Mouse (Mus musculus): ENCODE measurements around the gene Usp6nl.

The Usp6nl gene

DNA sequence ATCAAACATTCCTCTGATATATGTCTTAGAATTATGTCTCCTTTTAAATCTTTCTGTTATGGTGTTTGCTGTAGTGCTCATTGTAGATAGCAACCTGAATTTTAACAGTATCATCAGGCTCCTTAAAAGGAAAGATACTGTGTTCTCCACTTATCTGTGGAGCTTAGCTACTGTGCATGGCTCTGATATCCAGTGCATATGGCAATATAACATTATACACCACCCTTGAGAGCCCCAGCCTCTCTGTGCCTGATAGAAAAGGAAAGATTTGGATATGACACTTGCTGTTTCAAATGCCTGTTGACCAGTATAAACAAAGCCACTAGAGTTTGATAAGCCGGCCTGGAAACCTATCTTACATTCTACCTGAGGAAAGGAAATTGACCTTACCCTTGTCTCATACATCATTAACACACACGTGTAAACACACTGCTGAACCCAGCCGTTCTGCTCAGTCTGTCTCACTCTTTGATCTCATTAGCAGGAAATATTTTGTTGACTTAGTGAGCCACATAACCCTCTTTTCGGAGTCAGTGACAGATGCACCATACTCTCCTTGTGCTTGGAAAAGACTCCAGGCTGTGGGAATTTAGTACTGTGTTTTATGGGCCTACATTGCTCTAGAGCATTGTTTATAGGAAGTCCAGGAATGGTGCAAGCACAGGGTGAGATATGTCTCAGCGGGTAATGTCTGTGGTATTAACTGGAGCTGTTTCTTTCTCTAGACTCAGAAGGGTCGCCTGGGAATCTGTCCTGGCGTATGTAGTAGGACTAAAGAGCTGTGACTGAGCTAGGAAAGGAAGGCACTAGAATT, 9.1 kb downstream of the Usp6nl start:
- DNase-seq (ENCODE audit: low spot score in 2 of 2), result no peak

DNA sequence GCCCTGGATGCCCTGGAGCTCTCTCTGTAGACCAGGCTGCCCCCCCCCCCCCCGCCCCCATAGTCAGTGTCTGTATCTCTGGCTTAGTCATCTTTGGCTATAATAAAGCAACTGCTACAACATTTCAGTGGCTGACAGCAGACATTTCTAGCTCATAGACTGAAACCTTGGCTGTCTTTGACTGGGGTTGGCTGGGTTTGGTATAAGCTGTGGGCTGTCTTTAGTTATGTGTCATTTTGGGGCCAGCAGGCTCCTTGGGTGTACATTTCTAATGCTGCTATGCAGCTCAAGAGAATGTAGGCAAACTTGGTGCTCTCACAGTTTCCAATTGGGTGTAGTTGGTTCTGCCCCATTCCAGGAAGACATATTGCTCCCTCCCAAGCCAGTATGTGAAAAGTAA, 11.1 kb downstream of the Usp6nl start:
- DNase-seq (ENCODE audit: low spot score in 2 of 2), result no peak

DNA sequence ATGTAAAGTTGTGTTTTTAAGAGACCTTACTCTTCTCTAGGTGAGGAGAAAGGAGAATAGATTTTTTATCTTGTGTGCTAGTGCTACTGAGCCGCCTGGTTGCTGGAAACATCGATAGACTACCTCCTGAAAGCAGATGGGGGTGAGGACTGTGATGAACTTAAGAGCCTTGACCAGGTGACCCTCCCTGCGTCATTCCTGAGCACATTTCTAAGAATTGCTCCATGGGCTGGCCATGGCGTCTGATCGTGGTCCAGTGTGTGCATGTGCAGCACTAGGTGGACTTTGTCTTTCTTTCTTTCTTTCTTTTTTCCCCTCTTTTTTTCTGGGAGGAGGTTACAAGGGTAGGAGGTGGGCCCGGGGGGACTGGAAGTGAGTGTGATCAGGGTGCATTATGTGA, 11.5 kb downstream of the Usp6nl start:
- DNase-seq (ENCODE audit: low spot score in 2 of 2), result no peak

GRCm38 (mm10) chr2:6335032-6335735, 12.7 kb downstream of the Usp6nl start:
- no peak for DNase-seq (ENCODE audit: low spot score in 2 of 2)

- DNase-seq (ENCODE audit: low spot score in 2 of 2), result no peak
Observed at GRCm38 (mm10) chr2:6336013-6336412, 13.5 kb downstream of the Usp6nl start.

GRCm38 (mm10) chr2:6336649-6337048, 14.2 kb downstream of the Usp6nl start:
- no peak for DNase-seq (ENCODE audit: low spot score in 2 of 2)

DNA sequence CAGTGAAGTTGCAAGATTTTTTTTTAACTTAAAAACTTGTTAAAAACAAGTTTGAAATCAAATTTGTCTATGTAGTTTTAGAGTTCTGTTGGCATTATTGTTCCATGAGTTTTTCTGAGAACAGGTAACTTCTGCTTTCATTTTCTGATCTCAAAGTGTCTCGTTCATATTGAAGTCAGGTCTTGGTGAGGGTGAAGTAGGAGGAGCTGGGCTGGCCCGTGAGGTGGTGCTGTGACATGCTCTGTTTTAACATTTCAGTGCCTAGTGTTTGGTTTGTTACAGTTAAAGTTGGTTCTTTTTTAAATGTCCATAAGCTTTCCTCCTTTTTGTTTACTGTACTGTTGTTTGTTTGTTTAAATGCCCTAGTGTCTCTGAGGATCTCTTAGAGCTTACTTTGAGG, 15.0 kb downstream of the Usp6nl start:
- no peak for DNase-seq (ENCODE audit: low spot score in 2 of 2)

GRCm38 (mm10) chr2:6338031-6338629, 15.7 kb downstream of the Usp6nl start:
- no peak for DNase-seq (ENCODE audit: low spot score in 2 of 2)

- DNase-seq (ENCODE audit: low spot score in 2 of 2), result no peak
Observed at GRCm38 (mm10) chr2:6340439-6340838, 18.0 kb downstream of the Usp6nl start.

DNA sequence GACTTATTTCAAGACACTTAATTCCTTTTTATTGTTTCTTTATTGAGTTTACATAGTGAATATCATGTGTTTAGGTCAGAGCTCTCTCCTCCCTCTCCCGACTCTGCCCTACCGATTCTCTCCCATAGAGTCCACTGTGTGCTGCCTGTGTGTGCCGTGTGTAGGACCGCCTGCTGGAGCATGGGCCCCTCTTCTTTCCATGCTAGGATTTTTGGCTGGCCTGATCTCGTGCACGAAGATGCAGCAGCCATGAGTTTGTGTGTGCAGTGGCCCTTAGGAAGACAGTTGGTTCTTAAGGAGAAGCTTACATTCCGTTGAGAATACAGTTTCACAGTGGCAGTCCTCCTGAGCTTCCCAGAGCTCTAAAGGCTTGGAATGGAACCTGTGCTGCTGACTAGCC, 19.0 kb downstream of the Usp6nl start:
- DNase-seq (ENCODE audit: low spot score in 2 of 2), result no peak

DNA sequence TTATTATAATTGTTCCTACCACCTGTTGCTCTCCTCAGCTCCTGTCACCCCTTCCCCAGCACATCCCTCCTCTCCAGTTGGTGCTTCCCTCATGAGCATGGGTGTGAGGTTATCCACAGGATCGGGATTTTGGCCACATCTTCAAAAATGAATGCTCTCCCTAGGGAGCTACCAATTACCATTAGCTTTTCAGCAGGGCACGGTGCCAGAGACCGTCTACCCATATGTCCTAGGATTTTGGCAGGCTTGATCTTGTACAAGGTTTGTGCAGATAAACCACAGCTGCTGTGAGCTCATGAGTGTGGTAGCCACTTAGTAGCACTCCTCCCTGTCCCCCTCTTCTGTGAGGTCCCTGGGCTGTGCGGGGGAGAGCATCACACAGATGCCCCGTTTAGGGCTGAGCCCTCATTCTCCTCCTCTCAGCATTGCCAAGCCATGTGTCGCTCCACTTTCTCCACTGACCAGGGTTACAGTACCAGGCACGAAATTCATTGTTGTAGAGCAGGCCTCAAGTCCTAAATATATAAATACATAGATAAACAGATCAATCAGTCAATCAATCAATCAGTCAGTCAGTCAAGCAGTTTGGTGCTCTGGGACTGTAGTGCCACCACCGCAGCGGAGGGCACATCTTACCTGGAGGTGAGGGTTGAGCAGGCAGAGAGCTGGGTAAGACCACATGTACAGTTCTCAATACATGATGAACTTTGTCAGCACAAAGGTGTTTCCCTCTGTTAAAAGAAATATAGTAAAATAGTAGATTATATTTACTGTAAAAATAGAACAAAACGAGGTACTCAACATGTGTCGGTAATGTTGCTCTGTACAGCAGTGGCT, 27.0 kb downstream of the Usp6nl start:
- no peak for DNase-seq (ENCODE audit: low spot score in 2 of 2)

- DNase-seq (ENCODE audit: low spot score in 2 of 2), result no peak
Observed at GRCm38 (mm10) chr2:6350164-6350563, 27.7 kb downstream of the Usp6nl start.

DNA sequence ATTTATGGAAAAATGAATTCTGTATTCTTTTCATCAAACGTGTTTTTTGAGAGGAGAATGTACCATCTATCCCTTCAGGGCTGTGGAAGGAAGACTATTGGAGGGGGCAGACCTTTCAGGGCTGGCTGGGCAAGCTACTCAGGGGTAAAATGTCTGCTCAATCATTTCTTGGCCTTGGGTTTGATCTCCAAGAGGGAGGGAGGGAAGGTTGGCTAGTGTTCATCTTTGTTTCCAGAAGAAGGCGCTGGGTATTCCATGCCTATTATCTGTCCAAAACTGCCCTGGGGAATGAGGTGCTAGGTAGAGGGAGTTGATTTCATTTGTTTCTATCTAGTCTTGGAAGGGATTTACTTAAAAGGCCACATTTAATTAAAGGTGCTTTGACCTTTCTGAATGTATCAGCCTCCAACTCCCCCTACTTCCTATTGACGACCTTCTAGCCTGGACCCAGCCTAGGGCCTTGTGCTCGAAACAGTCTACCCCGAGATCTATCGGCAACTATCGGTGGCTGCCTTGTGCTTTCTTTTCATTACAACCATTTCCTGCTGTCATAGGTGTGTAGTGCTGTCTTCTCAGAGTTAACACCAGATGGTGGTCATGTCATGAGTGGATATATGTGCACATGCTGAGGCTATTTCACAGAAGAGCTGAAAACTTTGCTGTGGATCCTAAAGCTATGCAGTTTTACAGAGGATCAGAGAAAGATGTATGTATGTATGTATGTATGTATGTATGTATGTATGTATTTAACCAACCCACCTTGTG, 28.6 kb downstream of the Usp6nl start:
- no peak for DNase-seq (ENCODE audit: low spot score in 2 of 2)

GRCm38 (mm10) chr2:6352541-6352971, 30.1 kb downstream of the Usp6nl start:
- DNase-seq (ENCODE audit: low spot score in 2 of 2), result no peak

GRCm38 (mm10) chr2:6353060-6353459, 30.6 kb downstream of the Usp6nl start:
- DNase-seq (ENCODE audit: low spot score in 2 of 2), result no peak

DNA sequence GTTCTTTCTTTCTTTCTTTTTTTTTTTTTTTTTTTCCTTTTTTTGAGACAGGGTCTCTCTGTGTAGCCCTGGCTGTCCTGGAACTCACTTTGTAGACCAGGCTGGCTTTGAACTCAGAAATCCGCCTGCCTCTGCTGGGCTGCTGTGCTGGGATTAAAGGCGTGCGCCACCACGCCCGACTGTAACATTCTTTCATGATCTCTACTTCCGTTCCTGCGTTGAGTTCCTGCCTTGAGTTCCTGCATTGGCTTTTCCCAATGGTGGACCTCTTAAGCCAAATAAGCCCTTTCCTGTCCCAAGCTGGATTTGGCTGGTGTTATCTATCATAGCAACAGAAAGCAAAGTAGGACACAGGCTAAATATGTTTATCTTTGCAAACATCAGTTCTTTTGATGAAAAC, 34.8 kb downstream of the Usp6nl start:
- DNase-seq (ENCODE audit: low spot score in 2 of 2), result no peak

DNA sequence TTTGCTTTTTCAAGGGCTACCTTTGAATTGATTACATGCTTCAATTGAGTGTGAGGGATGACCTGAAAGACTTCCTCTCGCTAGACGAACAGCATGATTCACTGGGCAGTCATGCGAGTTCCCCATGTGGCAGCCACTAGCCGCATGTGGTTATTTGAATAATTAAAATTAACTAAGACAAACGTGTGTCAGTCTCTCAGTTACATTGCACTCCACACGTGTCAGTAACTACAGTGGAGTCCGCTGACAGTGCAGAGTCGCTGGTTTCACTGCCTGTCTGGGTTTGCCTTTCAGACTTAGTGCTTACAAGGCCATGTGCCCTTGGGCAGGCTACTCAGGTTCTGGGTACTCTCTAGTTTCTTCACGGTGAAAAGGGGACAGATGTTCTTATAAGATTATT, 37.2 kb downstream of the Usp6nl start:
- no peak for DNase-seq (ENCODE audit: low spot score in 2 of 2)

DNA sequence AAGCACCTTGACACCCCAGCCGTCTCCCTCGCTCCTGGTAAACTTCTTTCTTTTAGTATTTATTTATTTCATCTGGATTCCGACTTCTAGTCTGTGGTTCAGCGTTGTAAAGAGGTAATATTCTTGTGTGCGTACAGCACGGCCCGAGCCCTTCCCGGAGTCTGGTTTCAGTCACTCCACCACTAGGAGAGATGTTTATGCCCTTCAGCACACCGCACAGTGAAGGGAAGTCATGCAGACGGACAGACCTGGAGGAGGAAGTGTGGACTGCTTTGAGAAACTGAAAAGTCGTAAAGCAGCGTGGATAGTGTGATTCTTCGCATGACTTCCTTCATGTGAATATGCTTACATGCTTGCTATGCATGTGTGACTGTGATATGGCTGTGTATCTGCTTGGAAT, 40.7 kb downstream of the Usp6nl start:
- no peak for DNase-seq (ENCODE audit: low spot score in 2 of 2)

DNA sequence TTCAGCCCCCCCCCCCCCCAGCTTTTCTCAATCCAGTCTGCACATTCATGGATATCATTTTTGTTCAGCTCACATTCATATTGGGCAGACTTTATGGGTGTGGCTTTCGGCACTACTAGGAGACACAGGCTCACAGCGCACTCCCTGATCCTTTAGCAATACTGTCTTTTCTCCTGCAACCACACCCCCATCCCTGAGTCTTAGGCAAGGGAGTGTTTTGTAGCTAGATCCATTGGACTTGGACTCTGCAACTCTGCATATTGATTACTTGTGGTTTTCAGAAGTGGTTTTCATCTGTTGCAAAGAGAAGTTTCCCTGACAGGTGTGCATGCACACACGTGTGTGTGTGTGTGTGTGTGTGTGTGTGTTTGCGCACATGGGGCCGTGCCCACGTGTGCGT, 41.5 kb downstream of the Usp6nl start:
- no peak for DNase-seq (ENCODE audit: low spot score in 2 of 2)

GRCm38 (mm10) chr2:6366521-6366928, 44.1 kb downstream of the Usp6nl start:
- DNase-seq (ENCODE audit: low spot score in 2 of 2), result no peak

DNA sequence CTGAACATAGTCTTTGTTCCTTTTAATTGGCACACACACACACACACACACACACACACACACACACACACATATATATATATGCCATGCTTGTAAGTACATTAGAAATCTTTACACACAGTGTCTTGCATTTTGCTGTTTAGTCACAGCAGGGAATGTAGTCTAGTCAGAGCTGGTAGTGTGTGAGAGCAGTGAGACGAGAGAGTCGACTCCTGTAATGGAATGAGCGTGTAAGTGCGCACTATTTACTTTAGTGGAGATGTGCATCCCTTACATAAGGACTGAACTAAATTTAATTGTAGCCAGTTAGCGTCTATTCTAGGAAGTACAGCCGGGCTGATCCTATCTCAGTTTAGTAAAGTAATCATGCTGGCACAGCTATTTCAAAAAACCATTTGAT, 44.5 kb downstream of the Usp6nl start:
- DNase-seq (ENCODE audit: low spot score in 2 of 2), result no peak

Data from frontal cortex, postnatal 14 days (tissue).